Mouse (Mus musculus): ENCODE measurements around the gene Rgs16. TPM values are rescaled to one million over a fixed set of nuclear protein-coding genes. Genes with fewer than 3 reads are reported as not detected.

Rgs16 gene
- polyA plus RNA-seq, 1 experiment from 2014 or later: 7.8 TPM

DNA sequence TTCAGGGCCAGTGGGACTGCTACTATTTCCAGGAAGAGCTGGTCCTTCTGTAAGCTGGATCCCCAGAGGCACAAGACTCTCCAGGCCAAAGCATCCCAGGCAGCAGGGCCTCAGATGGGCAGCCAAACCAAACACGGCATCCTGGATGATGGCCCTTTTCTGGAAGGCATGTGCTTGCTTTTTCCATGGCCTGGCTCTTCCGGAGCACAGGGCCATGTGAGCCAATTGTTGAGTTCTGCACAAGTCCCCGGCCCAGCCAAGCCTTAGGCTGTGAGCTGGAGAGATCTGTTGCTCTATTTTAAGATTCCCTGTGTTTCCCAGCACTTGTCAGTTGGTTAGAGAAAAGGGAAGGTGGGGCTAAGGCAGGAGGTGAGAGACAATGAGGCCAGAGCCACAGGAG lies 9.5 kb upstream of the Rgs16 start:
- Histone ChIP-seq H3K9me3 (ENCODE audit: control insufficient read depth, low read length) (no peaks in the 10 kb centered on the region), H3K27me3 (ENCODE audit: control insufficient read depth, insufficient read depth, low read length) (no peaks in the 10 kb centered on the region), H3K4me2 (replicated peaks; ENCODE audit: low read depth, low read length) (no peak overlapping the region), H3K4me3 (ENCODE audit: low read depth, low read length) (no peak overlapping the region), H3K27ac (ENCODE audit: low read depth, low read length) (no peak overlapping the region), H3K36me3 (ENCODE audit: control insufficient read depth, insufficient read depth, low read length) (no peaks in the 10 kb centered on the region), H3K4me1 (replicated peaks; ENCODE audit: control insufficient read depth, insufficient read depth, low read length) (peaks cover 7% of the 10 kb centered on the region; the same call in 1 of the 2 replicates), H3K9ac (ENCODE audit: low read depth, low read length) (no peak overlapping the region)
- 69% methylated on average over 3 of the region's 3 CpGs for WGBS
- DNase-seq (ENCODE audit: low spot score): no peak
- ATAC-seq (ENCODE audit: low FRiP score): no peak

DNA sequence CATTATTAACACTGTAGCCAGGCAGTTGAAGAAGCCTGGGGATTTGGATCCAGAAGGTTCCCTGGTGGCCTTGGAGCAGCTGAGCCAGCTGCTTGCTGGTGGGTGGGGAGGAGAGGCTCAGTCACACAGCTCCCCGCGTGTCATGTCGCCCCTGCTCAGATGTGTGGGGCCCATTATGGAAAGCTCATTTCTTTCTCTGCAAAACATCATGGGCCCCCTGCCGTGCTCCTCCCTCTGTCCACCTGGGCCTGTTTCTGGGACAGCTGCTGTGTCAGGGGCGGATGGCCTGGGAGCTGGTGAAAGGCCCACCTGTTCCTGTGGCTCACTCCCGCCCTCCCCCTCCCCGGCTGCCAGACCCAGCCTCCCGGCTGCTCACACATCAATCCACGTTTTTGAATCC lies 7.0 kb upstream of the Rgs16 start:
- H3K27ac ChIP-seq (ENCODE audit: low read depth, low read length): no peak overlapping the region; the same call in 1 of the 2 replicates
- peak; percentile 39 for DNase-seq (ENCODE audit: low spot score)
- no peak overlapping the region for H3K4me2 ChIP-seq (replicated peaks; ENCODE audit: low read depth, low read length)
- no peak overlapping the region for H3K9ac ChIP-seq (ENCODE audit: low read depth, low read length)
- peaks cover 18% of the 10 kb centered on the region for H3K4me1 ChIP-seq (replicated peaks; ENCODE audit: control insufficient read depth, insufficient read depth, low read length)
- H3K9me3 ChIP-seq (ENCODE audit: control insufficient read depth, low read length): no peaks in the 10 kb centered on the region
- ATAC-seq (ENCODE audit: low FRiP score): peak; percentile 34
- 32% methylated on average over 9 of the region's 9 CpGs for WGBS
- H3K36me3 ChIP-seq (ENCODE audit: control insufficient read depth, insufficient read depth, low read length): no peaks in the 10 kb centered on the region
- no peaks in the 10 kb centered on the region for H3K27me3 ChIP-seq (ENCODE audit: control insufficient read depth, insufficient read depth, low read length)
- H3K4me3 ChIP-seq (ENCODE audit: low read depth, low read length): no peak overlapping the region

- ATAC-seq (ENCODE audit: low FRiP score) (no peak), DNase-seq (ENCODE audit: low spot score) (no peak)
- H3K9ac ChIP-seq (ENCODE audit: low read depth, low read length): no peak overlapping the region
- H3K4me2 ChIP-seq (replicated peaks; ENCODE audit: low read depth, low read length): no peak overlapping the region
- peaks cover 18% of the 10 kb centered on the region for H3K4me1 ChIP-seq (replicated peaks; ENCODE audit: control insufficient read depth, insufficient read depth, low read length)
- no peak overlapping the region for H3K27ac ChIP-seq (ENCODE audit: low read depth, low read length)
- H3K27me3 ChIP-seq (ENCODE audit: control insufficient read depth, insufficient read depth, low read length): peaks cover 6% of the 10 kb centered on the region
- WGBS: 89% methylated on average over 4 of the region's 4 CpGs
- H3K9me3 ChIP-seq (ENCODE audit: control insufficient read depth, low read length): no peaks in the 10 kb centered on the region
- no peaks in the 10 kb centered on the region for H3K36me3 ChIP-seq (ENCODE audit: control insufficient read depth, insufficient read depth, low read length)
- H3K4me3 ChIP-seq (ENCODE audit: low read depth, low read length): no peak overlapping the region
Measured at GRCm38 (mm10) chr1:153734866-153735265, 5.3 kb upstream of the Rgs16 start.

DNA sequence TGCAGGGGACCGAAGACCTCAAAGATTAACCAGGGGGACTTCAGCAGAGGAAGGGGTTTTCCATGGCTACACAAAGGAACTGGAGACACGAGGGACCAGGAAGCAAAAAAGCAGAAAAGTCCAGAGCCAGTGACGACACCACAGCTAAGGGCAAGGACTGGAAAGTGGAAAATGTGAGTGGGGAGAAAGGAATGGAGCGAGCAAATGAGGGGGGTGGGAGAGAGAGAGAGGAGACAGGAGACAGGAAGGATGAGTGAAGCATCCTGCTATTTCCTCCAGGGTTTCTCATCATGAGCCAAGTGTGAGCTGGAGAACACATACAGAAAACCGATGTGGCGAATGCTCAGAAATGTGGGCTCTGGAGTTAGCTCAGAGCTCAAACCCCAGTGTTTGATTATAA lies 4.1 kb upstream of the Rgs16 start:
- WGBS: 67% methylated on average over 6 of the region's 6 CpGs
- peaks cover 6% of the 10 kb centered on the region for H3K27me3 ChIP-seq (ENCODE audit: control insufficient read depth, insufficient read depth, low read length)
- H3K4me2 ChIP-seq (replicated peaks; ENCODE audit: low read depth, low read length): no peak overlapping the region
- no peak overlapping the region for H3K27ac ChIP-seq (ENCODE audit: low read depth, low read length)
- no peak for DNase-seq (ENCODE audit: low spot score)
- ATAC-seq (ENCODE audit: low FRiP score): no peak
- no peaks in the 10 kb centered on the region for H3K36me3 ChIP-seq (ENCODE audit: control insufficient read depth, insufficient read depth, low read length)
- H3K4me3 ChIP-seq (ENCODE audit: low read depth, low read length): no peak overlapping the region
- H3K9ac ChIP-seq (ENCODE audit: low read depth, low read length): no peak overlapping the region
- peaks cover 18% of the 10 kb centered on the region for H3K4me1 ChIP-seq (replicated peaks; ENCODE audit: control insufficient read depth, insufficient read depth, low read length)
- no peaks in the 10 kb centered on the region for H3K9me3 ChIP-seq (ENCODE audit: control insufficient read depth, low read length)

GRCm38 (mm10) chr1:153737101-153738085 lies 2.8 kb upstream of the Rgs16 start:
- peaks cover 6% of the 10 kb centered on the region for H3K27me3 ChIP-seq (ENCODE audit: control insufficient read depth, insufficient read depth, low read length)
- 38% methylated on average over 9 of the region's 9 CpGs for WGBS
- DNase-seq (ENCODE audit: low spot score) (peak; percentile 62), ATAC-seq (ENCODE audit: low FRiP score) (peak; percentile 38; the same call in 1 of the 2 replicates)
- H3K27ac ChIP-seq (ENCODE audit: low read depth, low read length): peak overlapping the region; percentile 60
- peaks cover 20% of the 10 kb centered on the region for H3K4me1 ChIP-seq (replicated peaks; ENCODE audit: control insufficient read depth, insufficient read depth, low read length)
- no peak overlapping the region for H3K4me2 ChIP-seq (replicated peaks; ENCODE audit: low read depth, low read length)
- no peaks in the 10 kb centered on the region for H3K9me3 ChIP-seq (ENCODE audit: control insufficient read depth, low read length)
- H3K36me3 ChIP-seq (ENCODE audit: control insufficient read depth, insufficient read depth, low read length): no peaks in the 10 kb centered on the region
- H3K9ac ChIP-seq (ENCODE audit: low read depth, low read length): no peak overlapping the region
- H3K4me3 ChIP-seq (ENCODE audit: low read depth, low read length): no peak overlapping the region

GRCm38 (mm10) chr1:153739437-153740015 lies 623 bp upstream of the Rgs16 start:
- no peaks in the 10 kb centered on the region for H3K36me3 ChIP-seq (ENCODE audit: control insufficient read depth, insufficient read depth, low read length)
- H3K27ac ChIP-seq (ENCODE audit: low read depth, low read length): no peak overlapping the region
- peaks cover 6% of the 10 kb centered on the region for H3K27me3 ChIP-seq (ENCODE audit: control insufficient read depth, insufficient read depth, low read length)
- ATAC-seq (ENCODE audit: low FRiP score): peak; percentile 20; the same call in 1 of the 2 replicates
- WGBS: 21% methylated on average over 13 of the region's 13 CpGs
- H3K4me3 ChIP-seq (ENCODE audit: low read depth, low read length): peak overlapping the region; percentile 47
- peak overlapping the region; percentile 68 for H3K4me2 ChIP-seq (replicated peaks; ENCODE audit: low read depth, low read length)
- DNase-seq (ENCODE audit: low spot score): peak; percentile 24
- no peaks in the 10 kb centered on the region for H3K9me3 ChIP-seq (ENCODE audit: control insufficient read depth, low read length)
- no peak overlapping the region for H3K9ac ChIP-seq (ENCODE audit: low read depth, low read length)
- H3K4me1 ChIP-seq (replicated peaks; ENCODE audit: control insufficient read depth, insufficient read depth, low read length): peaks cover 13% of the 10 kb centered on the region

DNA sequence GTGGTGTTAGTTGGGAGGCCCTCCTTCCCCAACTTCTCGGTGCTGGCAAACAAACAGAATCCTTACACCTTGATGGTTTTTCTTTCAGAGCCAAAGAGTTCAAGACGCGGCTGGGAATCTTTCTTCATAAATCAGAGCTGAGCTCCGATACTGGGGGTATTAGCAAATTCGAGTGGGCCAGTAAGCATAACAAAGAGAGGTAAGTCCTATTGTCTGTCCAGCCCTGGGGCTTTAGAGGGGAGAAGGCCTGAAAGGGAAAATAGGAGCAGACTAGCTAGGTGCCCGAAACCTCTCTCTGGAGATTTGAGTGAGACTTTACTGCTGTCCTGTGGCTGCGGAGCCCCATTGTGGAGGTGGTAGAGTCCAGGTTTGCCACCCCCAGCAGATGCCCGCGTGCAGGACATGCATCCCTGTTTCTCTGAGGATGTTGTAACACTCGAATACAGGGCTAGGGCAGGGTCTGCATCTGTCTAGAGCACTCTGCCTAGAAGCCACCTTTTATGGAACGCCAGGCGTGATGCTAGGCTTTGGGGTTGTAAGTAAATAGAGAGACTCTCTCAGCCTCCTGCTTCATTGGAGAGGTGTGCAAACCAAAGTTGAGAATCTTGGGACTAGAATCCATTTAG lies 739 bp downstream of the Rgs16 start:
- 28% methylated on average over 12 of the region's 12 CpGs for WGBS
- H3K9me3 ChIP-seq (ENCODE audit: control insufficient read depth, low read length): no peaks in the 10 kb centered on the region
- DNase-seq (ENCODE audit: low spot score): peak; percentile 41

DNA sequence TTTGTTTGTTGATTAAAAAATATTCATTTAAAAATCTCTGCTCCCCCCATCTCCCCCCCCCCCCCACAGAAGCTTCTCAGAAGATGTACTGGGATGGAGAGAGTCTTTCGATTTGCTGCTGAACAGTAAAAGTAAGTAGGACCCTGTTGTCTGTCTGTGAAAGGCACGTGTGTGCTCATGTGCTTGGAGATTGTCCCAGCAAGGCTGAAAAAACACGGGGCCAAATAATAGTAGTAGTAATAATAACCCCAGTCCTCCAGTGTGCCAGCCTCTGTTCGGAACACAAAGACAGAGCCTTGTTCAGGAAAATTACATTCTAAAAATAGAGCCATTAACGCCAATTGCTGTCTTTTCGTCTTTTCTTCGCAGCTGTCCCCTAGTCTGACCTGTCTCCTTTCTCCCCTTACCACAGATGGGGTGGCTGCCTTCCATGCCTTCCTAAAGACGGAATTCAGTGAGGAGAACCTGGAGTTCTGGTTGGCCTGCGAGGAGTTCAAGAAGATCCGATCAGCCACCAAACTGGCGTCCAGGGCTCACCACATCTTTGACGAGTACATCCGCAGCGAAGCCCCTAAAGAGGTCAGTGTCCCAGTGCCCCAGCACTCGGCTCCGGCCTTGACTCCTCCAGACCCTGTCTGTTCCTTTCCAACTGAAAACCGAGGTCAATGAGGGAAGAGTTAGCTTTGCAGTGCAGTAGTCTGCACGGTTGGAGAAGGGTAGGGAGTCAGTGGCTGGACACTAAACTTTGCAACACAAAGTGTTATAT lies 1.6 kb downstream of the Rgs16 start:
- H3K36me3 ChIP-seq (ENCODE audit: control insufficient read depth, insufficient read depth, low read length): no peaks in the 10 kb centered on the region
- H3K27me3 ChIP-seq (ENCODE audit: control insufficient read depth, insufficient read depth, low read length): peaks cover 6% of the 10 kb centered on the region
- H3K9ac ChIP-seq (ENCODE audit: low read depth, low read length): peak overlapping the region; percentile 34; the same call in 1 of the 2 replicates
- peak; percentile 23 for DNase-seq (ENCODE audit: low spot score)
- H3K9me3 ChIP-seq (ENCODE audit: control insufficient read depth, low read length): no peaks in the 10 kb centered on the region
- peak overlapping the region; percentile 47 for H3K4me3 ChIP-seq (ENCODE audit: low read depth, low read length)
- peaks cover 13% of the 10 kb centered on the region for H3K4me1 ChIP-seq (replicated peaks; ENCODE audit: control insufficient read depth, insufficient read depth, low read length)
- 68% methylated on average over 18 of the region's 18 CpGs for WGBS
- ATAC-seq (ENCODE audit: low FRiP score): no peak
- H3K4me2 ChIP-seq (replicated peaks; ENCODE audit: low read depth, low read length): peak overlapping the region; percentile 68
- H3K27ac ChIP-seq (ENCODE audit: low read depth, low read length): no peak overlapping the region

More for the DNA sequence above, 739 bp downstream of the Rgs16 start:
- Histone ChIP-seq H3K27me3 (ENCODE audit: control insufficient read depth, insufficient read depth, low read length) (peaks cover 6% of the 10 kb centered on the region), H3K4me1 (replicated peaks; ENCODE audit: control insufficient read depth, insufficient read depth, low read length) (peaks cover 13% of the 10 kb centered on the region), H3K4me2 (replicated peaks; ENCODE audit: low read depth, low read length) (peak overlapping the region; percentile 68), H3K36me3 (ENCODE audit: control insufficient read depth, insufficient read depth, low read length) (no peaks in the 10 kb centered on the region), H3K9ac (ENCODE audit: low read depth, low read length) (peak overlapping the region; percentile 58), H3K4me3 (ENCODE audit: low read depth, low read length) (peak overlapping the region; percentile 47), H3K27ac (ENCODE audit: low read depth, low read length) (no peak overlapping the region)
- ATAC-seq (ENCODE audit: low FRiP score): no peak
